ENCODE assay signal across 29 mouse cellular contexts in genomic region chr6:41504915-41505314, GRCm38 (mm10). TPM values are rescaled to one million over a fixed set of nuclear protein-coding genes. Genes with fewer than 3 reads are reported as not detected.
A peak's percentile ranks its signal among the peaks of the same experiment; 100 is the strongest.
DNase-seq lines count a peak whose midpoint lies in the region; ATAC-seq lines count a peak whose summit lies in the region.
"Had no signal": no experiment of that assay in that cellular context is flagged by ENCODE, and none has a peak within 500 bp of the region (broad histone marks: within the 10 kb centered on the region; RNA-seq: fewer than 3 reads in every experiment).

No protein-coding gene starts in this region.

- no peak overlapping the region for H3K4me3 ChIP-seq in kidney, embryonic 15.5 days (replicated peaks)
- H3K4me3 ChIP-seq: embryonic facial prominence, embryonic 13.5 days; embryonic facial prominence, embryonic 15.5 days; erythroblast, embryonic 14.5 days; forebrain, embryonic 10.5 days; forebrain, embryonic 12.5 days had no signal

- no peaks in the 10 kb centered on the region for H3K36me3 ChIP-seq in kidney, embryonic 15.5 days
- H3K36me3 ChIP-seq: embryonic facial prominence, embryonic 13.5 days; embryonic facial prominence, embryonic 15.5 days; forebrain, embryonic 10.5 days; forebrain, embryonic 12.5 days; G1E had no signal

- WGBS in kidney, embryonic 15.5 days = 83% methylated on average over 2 of the region's 2 CpGs

- ATAC-seq in CD4-positive, CD25-positive, alpha-beta regulatory T cell, adult 4 months = peak; percentile 82
- peak; percentile 54 for ATAC-seq in activated CD4-positive, CD25-positive, alpha-beta regulatory T cell, adult 4 months
- peak; percentile 80 for ATAC-seq in inflammation-experienced regulatory T-cells, adult 6 months
- no peak for ATAC-seq in kidney, embryonic 15.5 days (replicated peaks; ENCODE audit: low FRiP score)
- ATAC-seq: forebrain, embryonic 14.5 days; forebrain, embryonic 16.5 days; Patski had no signal

- no peaks in the 10 kb centered on the region for H3K27me3 ChIP-seq in kidney, embryonic 15.5 days
- H3K27me3 ChIP-seq: embryonic facial prominence, embryonic 13.5 days; embryonic facial prominence, embryonic 15.5 days; forebrain, embryonic 12.5 days had no signal

- H3K4me2 ChIP-seq in kidney, embryonic 15.5 days = no peak overlapping the region
- H3K4me2 ChIP-seq: embryonic facial prominence, embryonic 13.5 days; embryonic facial prominence, embryonic 15.5 days; forebrain, embryonic 12.5 days had no signal

- no peaks in the 10 kb centered on the region for H3K9me3 ChIP-seq in kidney, embryonic 15.5 days (replicated peaks)
- H3K9me3 ChIP-seq: embryonic facial prominence, embryonic 13.5 days; embryonic facial prominence, embryonic 15.5 days; forebrain, embryonic 10.5 days; forebrain, embryonic 12.5 days; G1E had no signal

- DNase-seq in lung, adult 18-20 months = no peak
- DNase-seq in testis, postnatal 14 days (ENCODE audit: low spot score) = no peak
- no peak for DNase-seq in cerebellum, adult 9-11 months
- DNase-seq: adrenal gland, adult 2 months; adrenal gland, postnatal 10 days; adrenal gland, postnatal 25 days; cerebellum, adult 11 months; cerebellum, adult 18-20 months; cerebellum, adult 8-10 months; cerebellum, postnatal 10 days; cerebellum, postnatal 36 days; embryo, embryonic 11 days had no signal

- no peak overlapping the region for H3K27ac ChIP-seq in kidney, embryonic 15.5 days
- H3K27ac ChIP-seq: embryonic facial prominence, embryonic 13.5 days; embryonic facial prominence, embryonic 15.5 days; forebrain, embryonic 10.5 days; forebrain, embryonic 12.5 days had no signal

- H3K9ac ChIP-seq in kidney, embryonic 15.5 days = no peak overlapping the region
- H3K9ac ChIP-seq: embryonic facial prominence, embryonic 13.5 days; embryonic facial prominence, embryonic 15.5 days; forebrain, embryonic 12.5 days had no signal

- H3K4me1 ChIP-seq in kidney, embryonic 15.5 days = no peaks in the 10 kb centered on the region
- H3K4me1 ChIP-seq: embryonic facial prominence, embryonic 13.5 days; embryonic facial prominence, embryonic 15.5 days; forebrain, embryonic 10.5 days; forebrain, embryonic 12.5 days had no signal

RNA-seq across cellular contexts. Expression of gene Prss2, which starts 16.7 kb away (rescaled TPM):
- 1 to 10 TPM; 2.0 to 3.1 TPM for polyA plus RNA-seq in CD4-positive, CD25-positive, alpha-beta regulatory T cell, adult 4 months (2017; shearing (Covaris generic))
- polyA plus RNA-seq in activated CD4-positive, CD25-positive, alpha-beta regulatory T cell, adult 4 months (2017; shearing (Covaris generic)) = 1 to 10 TPM; 1.9 to 3.1 TPM
- polyA plus RNA-seq in inflammation-experienced regulatory T-cells, adult 6 months (2017; shearing (Covaris generic)) = 1 to 10 TPM in 2 of 3 experiments, under 1 TPM in 1; 0.45 to 4.0 (median 2.7) TPM
- polyA plus RNA-seq in kidney, embryonic 15.5 days (2015; fragmentation: Nextera tagmentation; extraction: Ambion mirVana) = not detected in 2 replicates
- polyA plus RNA-seq: brain, embryonic 14.5 days; embryonic facial prominence, embryonic 11.5 days; embryonic facial prominence, embryonic 13.5 days; embryonic facial prominence, embryonic 15.5 days; erythroblast, embryonic 14.5 days; forebrain, embryonic 10.5 days; forebrain, embryonic 12.5 days; forebrain, embryonic 14.5 days; forebrain, embryonic 16.5 days; G1E; Patski had no signal

RNA-seq across cellular contexts. Expression of gene Prss1, which starts 46.2 kb away (rescaled TPM):
- not detected for polyA plus RNA-seq in CD4-positive, CD25-positive, alpha-beta regulatory T cell, adult 4 months (2017; shearing (Covaris generic))
- polyA plus RNA-seq in activated CD4-positive, CD25-positive, alpha-beta regulatory T cell, adult 4 months (2017; shearing (Covaris generic)) = not detected
- not detected for polyA plus RNA-seq in inflammation-experienced regulatory T-cells, adult 6 months (2017; shearing (Covaris generic))
- 0.52 TPM in 1 of 2 replicates, not detected in the other for polyA plus RNA-seq in kidney, embryonic 15.5 days (2015; fragmentation: Nextera tagmentation; extraction: Ambion mirVana)
- polyA plus RNA-seq: adrenal gland, adult 2 months; brain, embryonic 14.5 days; C2C12; embryonic facial prominence, embryonic 11.5 days; embryonic facial prominence, embryonic 13.5 days; erythroblast, embryonic 14.5 days; forebrain, embryonic 10.5 days; forebrain, embryonic 12.5 days; forebrain, embryonic 14.5 days; forebrain, embryonic 16.5 days; frontal cortex, adult 2 months; G1E; Patski had no signal

RNA-seq across cellular contexts. Expression of gene Gm10334, which starts 59.0 kb away (rescaled TPM):
- polyA plus RNA-seq in CD4-positive, CD25-positive, alpha-beta regulatory T cell, adult 4 months (2017; shearing (Covaris generic)) = not detected
- polyA plus RNA-seq in activated CD4-positive, CD25-positive, alpha-beta regulatory T cell, adult 4 months (2017; shearing (Covaris generic)) = not detected
- polyA plus RNA-seq in inflammation-experienced regulatory T-cells, adult 6 months (2017; shearing (Covaris generic)) = not detected
- polyA plus RNA-seq in kidney, embryonic 15.5 days (2015; fragmentation: Nextera tagmentation; extraction: Ambion mirVana) = not detected in 2 replicates
- polyA plus RNA-seq: adrenal gland, adult 2 months; brain, embryonic 14.5 days; C2C12; embryonic facial prominence, embryonic 11.5 days; embryonic facial prominence, embryonic 13.5 days; embryonic facial prominence, embryonic 15.5 days; erythroblast, embryonic 14.5 days; forebrain, embryonic 10.5 days; forebrain, embryonic 12.5 days; forebrain, embryonic 14.5 days; forebrain, embryonic 16.5 days; G1E; Patski had no signal
